Mouse (Mus musculus): ENCODE measurements around the gene Mrpl12.

DNA sequence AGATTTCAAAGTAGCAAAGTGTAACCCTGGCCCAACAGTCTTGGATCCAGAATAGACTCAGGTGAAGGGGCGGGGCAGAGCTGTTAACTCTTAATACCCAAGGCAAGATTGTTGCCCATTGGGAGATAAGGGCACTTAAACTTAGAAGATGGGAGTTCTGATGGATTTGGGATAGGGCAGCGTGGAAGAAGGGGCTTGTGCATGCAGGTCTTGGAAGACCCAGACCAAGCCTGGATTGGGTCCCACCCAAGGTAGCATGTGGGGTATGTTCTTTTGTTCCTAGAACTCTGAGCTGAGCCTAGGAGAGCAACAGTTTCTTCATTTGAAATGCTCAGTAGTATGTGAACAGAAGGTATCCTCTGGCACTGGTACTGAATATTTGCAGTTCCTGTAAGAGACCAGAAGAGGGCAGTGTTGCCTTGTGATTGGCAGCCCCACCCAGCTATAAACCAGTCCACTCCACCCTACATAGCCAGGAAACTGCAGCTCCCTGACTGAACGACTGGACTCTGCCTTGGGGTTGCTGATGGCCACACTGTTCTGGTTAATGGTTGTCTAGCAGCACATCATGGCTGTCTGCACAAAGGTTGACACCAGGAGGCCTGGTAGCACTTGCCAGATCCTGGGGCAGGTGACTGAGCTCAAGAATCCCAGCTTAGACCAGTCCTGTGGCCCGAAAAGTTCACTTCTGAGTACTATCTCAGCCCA is 4.8 kb downstream of the Mrpl12 start:
- peak; percentile 51 for TF ChIP-seq POLR2A (IDR thresholded peaks at IDR 0.05; ENCODE audit: low read depth, low read length)
- TF ChIP-seq CTCF (conservative IDR thresholded peaks at IDR 0.05; ENCODE audit: insufficient read depth, insufficient read length, low read depth, low read length), result peak; percentile 97

Measured in kidney, adult 2 months (tissue).